Mouse (Mus musculus) cerebellum, adult 9-10 months (tissue): ENCODE measurements at regions not wholly inside any gene's neighbourhood (a gene's known extent, or its start where the extent isn't known, plus 50 kb on each side); places are given as distances from the start of the nearest gene placed in this dataset.
A peak's percentile ranks its signal among the peaks of the same experiment; 100 is the strongest.

Experiments used
- DNase-seq: peaks from one replicate; pipeline ENCODE4 v3.0.0; 2022

GRCm38 (mm10) chr10:118000591-118000990 lies 141.0 kb upstream of the Mdm1 start:
- no peak for DNase-seq

DNA sequence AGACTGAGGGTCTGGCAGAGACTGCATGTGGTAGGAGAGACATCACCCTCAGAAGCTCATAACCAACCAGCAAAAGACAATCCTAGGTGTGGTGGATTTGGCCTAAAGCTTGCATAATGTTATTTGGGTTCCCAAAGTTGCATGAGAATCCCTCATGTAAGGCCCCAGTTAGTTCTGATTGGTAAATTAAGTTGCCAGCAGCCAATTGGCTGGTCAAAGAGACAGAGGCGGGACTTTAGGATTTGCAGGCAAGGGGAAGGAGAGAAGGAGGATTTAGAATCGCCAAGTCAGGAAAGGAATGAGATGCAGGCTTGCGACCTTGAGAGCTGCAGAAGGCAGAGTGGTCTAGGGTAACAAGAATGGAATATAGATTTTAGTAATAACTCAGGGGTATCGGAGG lies 140.1 kb upstream of the Mdm1 start:
- no peak for DNase-seq

GRCm38 (mm10) chr10:118001971-118002370 lies 139.6 kb upstream of the Mdm1 start:
- no peak for DNase-seq

GRCm38 (mm10) chr10:118002559-118002958 lies 139.1 kb upstream of the Mdm1 start:
- no peak for DNase-seq

DNA sequence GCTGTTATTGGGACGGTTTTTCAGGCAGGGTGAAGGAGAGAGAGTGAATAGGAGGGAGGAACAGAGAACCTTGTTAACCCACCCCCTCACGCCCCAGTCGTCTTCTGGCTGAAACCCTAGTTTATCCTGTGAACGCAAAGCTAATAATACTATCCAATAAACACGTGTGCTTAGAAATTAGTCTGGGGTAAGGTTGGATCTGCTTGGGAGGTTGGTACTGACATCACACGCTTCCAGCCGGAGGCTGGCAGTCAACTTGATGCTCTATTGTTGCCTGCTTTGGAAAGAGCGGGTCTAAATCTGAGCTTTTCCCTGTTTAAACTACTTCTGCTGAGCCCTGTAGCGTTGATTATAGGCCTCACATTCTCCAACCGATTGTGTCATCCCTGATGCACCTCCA lies 138.4 kb upstream of the Mdm1 start:
- no peak for DNase-seq

DNA sequence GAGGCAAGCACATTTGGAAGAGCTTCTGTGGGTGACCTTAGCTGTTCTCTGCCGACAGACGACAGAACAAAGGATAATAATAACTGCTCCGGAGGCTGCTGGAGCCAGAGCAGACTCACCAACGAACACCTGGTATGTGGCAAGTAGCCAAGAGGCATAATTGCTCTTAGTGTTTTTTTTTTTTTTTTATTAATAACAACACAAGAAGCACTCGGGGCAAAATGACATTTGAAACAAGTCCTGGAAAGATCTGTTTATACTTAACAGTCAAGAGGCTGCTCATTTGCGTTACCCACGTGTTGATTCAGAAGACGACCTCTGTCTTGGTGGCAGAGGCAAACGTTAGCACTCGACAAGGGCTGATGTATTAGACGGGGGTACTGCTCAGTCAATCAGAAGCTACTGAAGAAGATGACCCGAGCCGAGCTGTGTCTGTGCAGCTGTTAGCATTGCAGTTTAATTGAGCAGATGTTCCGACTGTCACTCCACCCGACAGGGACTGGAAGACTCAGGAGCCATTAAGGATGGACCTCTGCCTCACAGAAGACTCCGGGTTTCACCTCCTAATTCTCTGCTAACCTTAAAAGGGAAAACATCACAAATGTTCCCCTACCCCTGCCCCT lies 137.8 kb upstream of the Mdm1 start:
- no peak for DNase-seq

DNA sequence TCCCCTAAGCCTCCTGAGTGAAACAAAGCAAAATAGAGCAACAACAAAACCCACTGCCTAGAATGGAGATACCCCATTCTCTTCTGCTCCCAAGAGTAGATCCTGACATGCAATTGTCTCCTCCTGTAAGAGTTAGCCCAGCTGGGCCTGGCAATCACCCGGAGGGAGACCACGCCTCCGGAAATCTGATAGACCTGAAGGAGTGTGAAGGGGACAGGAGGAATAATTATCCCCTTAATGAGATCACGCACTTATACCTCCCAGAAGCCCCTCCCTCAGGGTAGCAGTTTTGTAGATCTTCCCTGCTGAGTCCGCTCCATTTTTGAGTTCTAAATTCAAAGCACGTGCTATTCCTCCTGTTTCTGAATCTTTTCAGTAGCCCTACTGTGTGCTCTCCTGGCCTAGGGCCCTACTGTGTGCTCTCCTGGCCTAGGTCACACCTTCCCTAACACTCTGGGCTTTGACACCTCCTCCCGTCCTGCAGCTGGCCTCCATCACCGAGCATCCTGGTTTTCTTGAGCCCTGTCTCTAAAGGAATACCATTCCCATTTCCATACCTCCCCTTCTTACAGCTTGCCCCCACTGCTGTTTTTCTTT lies 137.2 kb upstream of the Mdm1 start:
- DNase-seq: no peak

GRCm38 (mm10) chr10:118006827-118007550 lies 134.6 kb upstream of the Mdm1 start:
- DNase-seq: no peak

DNA sequence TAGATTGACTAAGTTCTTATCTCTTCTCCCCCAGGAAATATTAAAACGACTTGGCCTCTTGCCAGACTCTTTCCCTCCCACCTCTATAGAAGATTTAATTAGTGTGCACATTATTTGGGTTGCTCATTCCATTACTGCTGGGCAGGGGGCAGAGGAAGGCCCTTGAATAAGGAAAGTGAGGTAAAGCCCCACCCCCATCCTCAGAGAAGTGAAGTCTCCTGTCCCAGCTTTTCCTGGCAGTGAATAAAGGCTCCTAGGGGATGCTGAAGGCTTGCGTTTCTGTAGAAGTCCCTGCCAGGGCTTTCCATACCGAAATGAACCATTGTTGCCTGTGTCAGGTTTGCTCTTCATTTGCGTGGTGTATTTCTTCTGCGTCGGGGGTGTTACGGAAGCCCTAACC lies 133.8 kb upstream of the Mdm1 start:
- no peak for DNase-seq

DNA sequence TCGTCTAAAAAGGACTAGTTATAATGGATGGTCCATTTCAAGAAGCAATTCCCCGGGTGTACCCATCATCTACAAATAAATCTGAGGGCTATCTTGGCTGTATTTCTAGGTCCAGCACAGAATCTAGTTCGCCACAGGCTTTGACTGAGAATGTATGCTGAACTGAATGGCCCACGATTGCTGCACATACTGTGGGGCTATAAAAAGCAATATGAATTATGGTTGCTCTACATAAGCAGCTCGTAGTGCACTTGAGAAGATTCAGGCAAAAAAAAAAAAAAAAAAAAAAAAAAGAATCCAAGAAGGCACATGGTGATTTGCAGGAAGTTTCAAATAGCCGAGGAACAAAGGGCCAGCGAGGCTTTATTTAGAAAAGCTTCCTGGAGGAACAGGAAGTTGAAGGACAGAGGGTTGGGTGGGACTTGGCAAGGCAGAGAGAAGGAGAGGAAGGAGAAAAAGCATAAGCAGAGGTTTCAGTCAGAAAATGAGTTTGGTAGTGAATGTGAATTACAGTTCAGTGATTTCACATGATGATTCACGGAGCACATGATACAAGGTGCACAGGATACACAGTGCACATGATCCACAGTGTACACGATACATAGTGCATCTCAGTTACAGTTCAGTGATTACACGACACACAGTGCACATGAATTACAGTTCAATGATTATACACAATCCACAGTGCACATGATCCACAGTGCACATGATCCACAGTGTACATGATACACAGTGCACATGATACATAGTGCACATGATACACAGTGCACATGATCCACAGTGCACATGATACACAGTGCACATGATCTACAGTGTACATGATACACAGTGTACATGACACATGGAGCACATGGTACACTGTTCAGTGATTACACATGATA lies 129.7 kb upstream of the Mdm1 start:
- no peak for DNase-seq

DNA sequence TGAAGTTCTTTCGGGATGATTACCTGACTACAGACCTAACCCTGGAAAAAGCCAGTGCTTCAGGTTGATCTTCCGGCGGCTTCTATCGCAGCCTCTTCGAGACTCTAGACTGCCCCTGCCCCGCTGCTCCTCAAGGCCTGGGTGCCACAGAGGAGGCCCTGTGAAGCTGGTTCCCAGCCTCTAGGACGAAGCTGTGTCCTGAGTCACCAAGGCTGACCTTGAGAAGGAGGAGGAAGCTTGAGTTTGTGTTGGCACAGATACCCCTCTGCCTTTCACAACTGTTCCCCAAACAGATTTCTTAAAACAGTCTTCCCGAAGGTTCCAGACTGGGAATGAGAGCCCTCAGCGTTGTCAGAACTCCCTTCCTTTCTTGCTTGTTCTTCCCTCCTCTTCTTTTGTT lies 112.8 kb upstream of the Mdm1 start:
- no peak for DNase-seq

GRCm38 (mm10) chr10:118034401-118034800 lies 107.2 kb upstream of the Mdm1 start:
- no peak for DNase-seq

DNA sequence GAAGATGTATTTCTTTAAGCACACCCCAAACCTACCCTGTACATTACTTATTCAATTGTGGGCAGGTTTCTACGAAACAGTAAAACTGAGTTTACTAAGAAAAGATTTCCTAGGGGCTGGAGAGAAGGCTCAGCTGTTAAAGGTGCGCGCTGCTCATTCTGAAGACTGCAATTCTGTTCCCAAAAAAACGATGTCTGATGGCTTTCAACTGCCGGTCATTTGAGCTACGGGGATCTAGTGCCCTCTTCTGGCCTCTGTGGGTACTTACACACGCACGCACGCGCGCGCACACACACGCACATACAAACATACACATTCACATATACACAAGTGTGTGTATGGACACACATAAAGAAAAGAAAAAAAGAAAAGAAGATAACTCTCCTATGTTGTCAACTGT lies 106.6 kb upstream of the Mdm1 start:
- DNase-seq: no peak

DNA sequence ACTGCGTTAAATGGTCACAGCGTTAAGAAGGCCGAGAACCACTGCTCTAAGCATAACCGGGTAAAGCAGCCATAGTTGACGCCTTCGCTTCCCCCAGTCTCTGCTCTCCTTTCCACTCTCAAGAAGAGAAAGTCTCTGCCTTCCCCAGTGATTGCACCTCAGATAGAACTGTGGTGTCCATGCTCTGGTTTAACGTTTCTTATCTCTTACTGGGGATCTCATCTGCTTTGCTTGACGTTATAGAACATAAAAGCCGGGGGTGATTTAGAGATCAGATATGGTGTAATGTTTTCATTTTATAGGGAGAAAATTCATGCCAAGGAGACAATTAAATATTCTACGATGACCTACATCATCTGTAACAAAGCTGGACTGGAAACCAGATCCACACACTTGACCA lies 103.1 kb upstream of the Mdm1 start:
- no peak for DNase-seq

- DNase-seq: no peak
These were observed 102.6 kb upstream of the Mdm1 start for GRCm38 (mm10) chr10:118039056-118039455.

- DNase-seq: no peak
These were observed 100.5 kb upstream of the Mdm1 start for GRCm38 (mm10) chr10:118041068-118041467.

DNA sequence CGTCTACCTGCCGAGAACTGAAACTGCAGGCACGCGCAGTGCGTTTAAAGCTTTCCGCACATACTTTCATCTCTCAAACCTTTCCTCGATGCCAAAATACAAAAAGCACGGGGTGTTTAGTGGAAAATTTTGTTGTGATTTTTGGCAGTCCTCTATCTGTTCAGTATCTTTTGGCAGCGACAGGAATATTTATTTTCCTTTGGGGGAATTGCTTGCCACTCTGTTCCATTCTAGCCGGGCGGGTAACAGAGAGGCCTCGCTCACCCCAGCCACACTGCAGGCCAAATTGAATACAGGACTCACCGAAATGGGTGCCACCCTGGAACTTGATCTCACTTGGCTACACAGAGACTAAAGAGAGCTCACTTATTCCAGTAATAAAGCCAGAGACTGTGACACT lies 97.8 kb upstream of the Mdm1 start:
- DNase-seq: no peak

GRCm38 (mm10) chr10:118044840-118045239 lies 96.8 kb upstream of the Mdm1 start:
- DNase-seq: no peak

DNA sequence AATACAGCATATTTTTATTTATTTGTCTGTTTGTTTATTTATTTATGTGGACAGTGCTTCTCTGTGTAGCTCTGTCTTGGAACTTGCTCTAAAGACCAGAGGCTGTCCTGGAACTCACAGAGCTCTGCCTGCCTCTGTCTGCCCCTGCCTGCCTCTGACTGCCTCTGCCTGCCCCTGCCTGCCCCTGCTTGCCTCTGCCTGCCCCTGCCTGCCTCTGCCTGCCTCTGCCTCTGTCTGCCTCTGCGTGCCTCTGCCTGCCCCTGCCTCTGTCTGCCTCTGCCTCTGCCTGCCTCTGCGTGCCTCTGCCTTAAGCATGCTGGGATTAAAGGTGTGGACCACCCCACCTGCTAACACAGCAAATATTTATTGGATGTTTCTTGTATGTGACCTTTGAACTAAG lies 96.2 kb upstream of the Mdm1 start:
- no peak for DNase-seq

- no peak for DNase-seq
These were observed 95.3 kb upstream of the Mdm1 start for GRCm38 (mm10) chr10:118046328-118046727.

GRCm38 (mm10) chr10:118046831-118047230 lies 94.8 kb upstream of the Mdm1 start:
- no peak for DNase-seq

DNA sequence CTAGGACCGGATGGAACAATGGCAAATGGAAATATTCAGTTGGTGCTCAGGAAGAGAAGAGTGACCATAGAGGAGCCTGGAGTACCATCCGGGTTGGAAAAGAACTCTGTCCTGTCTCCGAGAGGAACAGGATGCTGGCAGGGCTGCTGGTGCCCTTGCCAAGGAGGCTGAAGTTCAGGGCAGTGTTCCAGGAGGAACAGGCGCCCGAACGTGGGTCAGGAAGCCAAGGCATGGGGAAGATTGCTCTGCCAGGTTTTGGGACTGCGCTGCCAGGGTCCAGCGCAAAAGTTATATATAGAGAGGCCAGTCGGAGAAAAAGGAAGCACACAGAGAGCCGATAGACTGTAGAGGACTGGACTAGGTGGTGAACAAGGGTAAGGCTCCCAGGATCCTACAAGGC lies 92.3 kb upstream of the Mdm1 start:
- peak; percentile 76 for DNase-seq

- no peak for DNase-seq
These were observed 91.4 kb upstream of the Mdm1 start for GRCm38 (mm10) chr10:118050152-118050641.
